Mouse (Mus musculus): ENCODE data around the gene Gm49358. TPM values are rescaled to one million over a fixed set of nuclear protein-coding genes. Genes with fewer than 3 reads are reported as not detected.

Gm49358 gene
- total and polyA plus RNA-seq, 3 experiments = 2.0 TPM; not detected in 2

DNA sequence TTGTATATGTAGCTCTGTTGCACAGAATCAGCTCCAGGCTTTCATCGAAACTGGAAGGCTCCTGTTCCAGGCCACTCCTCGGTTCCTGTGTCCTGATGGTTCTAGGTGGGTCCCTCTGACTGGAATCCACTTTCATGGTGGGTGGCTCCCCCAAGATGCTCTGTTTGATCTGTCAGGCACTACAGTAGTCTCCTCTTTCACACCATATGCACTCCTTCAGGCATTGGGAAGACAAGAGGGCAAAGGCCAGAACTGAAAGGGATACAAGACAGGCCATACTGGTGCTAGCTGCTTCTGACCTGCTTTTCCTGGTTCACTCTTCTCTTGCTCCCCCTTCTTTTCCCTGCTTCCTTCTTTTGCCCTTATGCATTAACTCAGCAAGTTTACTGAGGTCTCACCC, 20.9 kb upstream of the Gm49358 start:
- dilution Hi-C loops (cut with MboI; ENCODE audit: extremely low pct_ligation_motif_present, extremely low pct_unique_long_range_greater_than_20kb, low sequenced_read_pairs) (no loop called here), in situ Hi-C loops (cut with MboI; ENCODE audit: low pct_ligation_motif_present, low pct_unique_long_range_greater_than_20kb, low sequenced_read_pairs) (no loop called here)
- no peaks in the 10 kb centered on the region for H3K36me3 ChIP-seq (replicated peaks in 1 of 2; ENCODE audit: control insufficient read depth in 1 of 2, insufficient read depth in 1 of 2, low read length in 1 of 2)
- H3K4me2 ChIP-seq (ENCODE audit: insufficient read depth, low read depth, poor library complexity, severe bottlenecking) = no peak overlapping the region
- TF ChIP-seq RAD21 (IDR thresholded peaks at IDR 0.05; ENCODE audit: low read depth, low read length) (no peak), JUND (conservative IDR thresholded peaks at IDR 0.05; ENCODE audit: low read depth, low read length) (no peak), MAFK (IDR thresholded peaks at IDR 0.05; ENCODE audit: insufficient replicate concordance, low read length) (no peak)
- peaks cover 3 to 5% of the 10 kb centered on the region in 2 experiments; a peak in 3 of 4 replicates for H3K4me1 ChIP-seq (ENCODE audit: control insufficient read depth in 1 of 2, insufficient read depth in 2 of 2)
- no peak overlapping the region for H3K9ac ChIP-seq (ENCODE audit: insufficient read depth, low read depth)
- H3K79me2 ChIP-seq (replicated peaks; ENCODE audit: control insufficient read depth, extremely low read depth, insufficient read depth, poor library complexity, severe bottlenecking) = no peaks in the 10 kb centered on the region
- H3K27ac ChIP-seq (ENCODE audit: insufficient read depth, low read depth) = no peak overlapping the region
- DNase-seq (ENCODE audit: extremely low read depth) = no peak
- no peak overlapping the region for H3K4me3 ChIP-seq (replicated peaks in 1 of 3; ENCODE audit: low read depth in 2 of 3, low read length in 2 of 3, poor library complexity in 1 of 3)
- H3K9me3 ChIP-seq (replicated peaks; ENCODE audit: low read length) = no peaks in the 10 kb centered on the region
- no peaks in the 10 kb centered on the region for H3K27me3 ChIP-seq (replicated peaks)

GRCm38 (mm10) chr10:86744306-86744705, 19.5 kb upstream of the Gm49358 start:
- no peaks in the 10 kb centered on the region for H3K27me3 ChIP-seq (replicated peaks)
- H3K4me1 ChIP-seq (ENCODE audit: control insufficient read depth in 1 of 2, insufficient read depth in 2 of 2) = peaks cover 3 to 5% of the 10 kb centered on the region in 2 experiments; a peak in 3 of 4 replicates
- no peak overlapping the region for H3K27ac ChIP-seq (ENCODE audit: insufficient read depth, low read depth)
- no peak overlapping the region for H3K4me2 ChIP-seq (ENCODE audit: insufficient read depth, low read depth, poor library complexity, severe bottlenecking)
- DNase-seq (ENCODE audit: extremely low read depth) = no peak
- no peak overlapping the region for H3K9ac ChIP-seq (ENCODE audit: insufficient read depth, low read depth)
- no peaks in the 10 kb centered on the region for H3K9me3 ChIP-seq (replicated peaks; ENCODE audit: low read length)
- H3K79me2 ChIP-seq (replicated peaks; ENCODE audit: control insufficient read depth, extremely low read depth, insufficient read depth, poor library complexity, severe bottlenecking) = no peaks in the 10 kb centered on the region
- in situ Hi-C loops (cut with MboI; ENCODE audit: low pct_ligation_motif_present, low pct_unique_long_range_greater_than_20kb, low sequenced_read_pairs) = no loop called here
- dilution Hi-C loops (cut with MboI; ENCODE audit: extremely low pct_ligation_motif_present, extremely low pct_unique_long_range_greater_than_20kb, low sequenced_read_pairs) = no loop called here
- H3K4me3 ChIP-seq (replicated peaks in 1 of 3; ENCODE audit: low read depth in 2 of 3, low read length in 2 of 3, poor library complexity in 1 of 3) = no peak overlapping the region
- no peaks in the 10 kb centered on the region for H3K36me3 ChIP-seq (replicated peaks in 1 of 2; ENCODE audit: control insufficient read depth in 1 of 2, insufficient read depth in 1 of 2, low read length in 1 of 2)
- TF ChIP-seq BHLHE40 (IDR thresholded peaks at IDR 0.05; ENCODE audit: low read depth, low read length) = no peak
- no peak for TF ChIP-seq SMC3 (IDR thresholded peaks at IDR 0.05; ENCODE audit: low read depth, low read length)
- TF ChIP-seq MYC (IDR thresholded peaks at IDR 0.05; ENCODE audit: low read depth, low read length) = no peak
- TF ChIP-seq TCF12 (IDR thresholded peaks at IDR 0.05; ENCODE audit: low read depth, low read length) = no peak
- no peak for TF ChIP-seq ZMIZ1 (IDR thresholded peaks at IDR 0.05; ENCODE audit: low read depth, low read length)
- TF ChIP-seq ZC3H11A (IDR thresholded peaks at IDR 0.05; ENCODE audit: low read depth, low read length) = no peak

GRCm38 (mm10) chr10:86755816-86756502, 7.8 kb upstream of the Gm49358 start:
- Histone ChIP-seq H3K27ac (ENCODE audit: insufficient read depth, low read depth) (no peak overlapping the region), H3K36me3 (replicated peaks in 1 of 2; ENCODE audit: control insufficient read depth in 1 of 2, insufficient read depth in 1 of 2, low read length in 1 of 2) (peaks cover 2 to 4% of the 10 kb centered on the region in 2 experiments), H3K9me3 (replicated peaks; ENCODE audit: low read length) (no peaks in the 10 kb centered on the region), H3K4me1 (ENCODE audit: control insufficient read depth in 1 of 2, insufficient read depth in 2 of 2) (peaks cover 22 to 48% of the 10 kb centered on the region in 2 experiments), H3K27me3 (replicated peaks) (no peaks in the 10 kb centered on the region), H3K4me3 (replicated peaks in 1 of 3; ENCODE audit: low read depth in 2 of 3, low read length in 2 of 3, poor library complexity in 1 of 3) (no peak overlapping the region), H3K4me2 (ENCODE audit: insufficient read depth, low read depth, poor library complexity, severe bottlenecking) (no peak overlapping the region), H3K9ac (ENCODE audit: insufficient read depth, low read depth) (no peak overlapping the region), H3K79me2 (replicated peaks; ENCODE audit: control insufficient read depth, extremely low read depth, insufficient read depth, poor library complexity, severe bottlenecking) (no peaks in the 10 kb centered on the region)
- DNase-seq (ENCODE audit: extremely low read depth) = no peak
- dilution Hi-C loops (cut with MboI; ENCODE audit: extremely low pct_ligation_motif_present, extremely low pct_unique_long_range_greater_than_20kb, low sequenced_read_pairs) (no loop called here), in situ Hi-C loops (cut with MboI; ENCODE audit: low pct_ligation_motif_present, low pct_unique_long_range_greater_than_20kb, low sequenced_read_pairs) (no loop called here)
- no peak for TF ChIP-seq ZMIZ1 (IDR thresholded peaks at IDR 0.05; ENCODE audit: low read depth, low read length)
- no peak for TF ChIP-seq E2F4 (IDR thresholded peaks at IDR 0.05; ENCODE audit: insufficient replicate concordance, low read depth, low read length)
- peak; percentile 69 for TF ChIP-seq MAX (IDR thresholded peaks at IDR 0.05; ENCODE audit: low read length)
- no peak for TF ChIP-seq BHLHE40 (IDR thresholded peaks at IDR 0.05; ENCODE audit: low read depth, low read length)
- peak; percentile 58 for TF ChIP-seq MYC (IDR thresholded peaks at IDR 0.05; ENCODE audit: low read depth, low read length)
- no peak for TF ChIP-seq NELFE (IDR thresholded peaks at IDR 0.05; ENCODE audit: low read depth, low read length)

All from CH12.LX (cell line).